Mouse (Mus musculus) liver, postnatal 0 days (tissue): ENCODE data around the gene Rbsn.

Experiments
- CTCF ChIP-seq: sonication (generic); IDR thresholded peaks from 2 replicates; pipeline ENCODE4 v1.5.1; 2016; ENCODE audit warnings: antibody characterized with exemption, low read depth
- EP300 ChIP-seq: IDR thresholded peaks from 2 replicates; pipeline ENCODE4 v1.6.1; 2016; ENCODE audit warnings: antibody characterized with exemption, low read depth, mild to moderate bottlenecking

GRCm38 (mm10) chr6:92183621-92184131 lies 31.0 kb downstream of the Rbsn start, which contains the start of gene Mrps25:
- TF ChIP-seq CTCF (no peak), EP300 (no peak)
